Mouse (Mus musculus): Measurements from ENCODE around the gene Olfr849.

GRCm38 (mm10) chr9:19439966-19440365 lies at the start of gene Olfr849:
- TF ChIP-seq CTCF (conservative IDR thresholded peaks at IDR 0.05; ENCODE audit: low read length) (no peak), POU5F1 (IDR thresholded peaks at IDR 0.05; ENCODE audit: borderline replicate concordance, low read length) (no peak), NANOG (IDR thresholded peaks at IDR 0.05; ENCODE audit: borderline replicate concordance, low read length) (no peak)
